Comparison of ENCODE assay signal across 21 mouse cellular contexts in genomic region chr3:51000938-51001337, GRCm38 (mm10).
"Had no signal": no experiment of that assay in that cellular context is flagged by ENCODE, and none has a peak within 500 bp of the region (broad histone marks: within the 10 kb centered on the region; RNA-seq: fewer than 3 reads in every experiment).

No protein-coding gene starts in this region.

- H3K9me3 ChIP-seq: limb, embryonic 12.5 days; limb, embryonic 15.5 days; midbrain, embryonic 12.5 days; midbrain, embryonic 15.5 days; neural tube, embryonic 12.5 days; neural tube, embryonic 15.5 days; stomach, embryonic 15.5 days had no signal

- H3K4me3 ChIP-seq: limb, embryonic 12.5 days; limb, embryonic 15.5 days; midbrain, embryonic 12.5 days; midbrain, embryonic 15.5 days; neural tube, embryonic 12.5 days; neural tube, embryonic 15.5 days; stomach, embryonic 15.5 days had no signal

- H3K27ac ChIP-seq: limb, embryonic 12.5 days; limb, embryonic 15.5 days; liver, embryonic 14.5 days; macrophage; midbrain, embryonic 12.5 days; midbrain, embryonic 15.5 days; neural tube, embryonic 12.5 days; neural tube, embryonic 15.5 days; stomach, embryonic 15.5 days had no signal

- H3K4me2 ChIP-seq: limb, embryonic 12.5 days; limb, embryonic 15.5 days; liver, embryonic 11.5 days; midbrain, embryonic 12.5 days; midbrain, embryonic 15.5 days; neural tube, embryonic 12.5 days; neural tube, embryonic 15.5 days; stomach, embryonic 15.5 days had no signal

- H3K36me3 ChIP-seq: limb, embryonic 12.5 days; limb, embryonic 15.5 days; midbrain, embryonic 12.5 days; midbrain, embryonic 15.5 days; neural tube, embryonic 12.5 days; neural tube, embryonic 15.5 days; stomach, embryonic 15.5 days had no signal

- DNase-seq: kidney, adult 18-20 months; kidney, adult 9 months; kidney, postnatal 14 days; kidney, postnatal 4 days; left cerebral cortex, postnatal 4 days; liver, postnatal 0 days; lung, postnatal 14 days; right cerebral cortex, adult 18-20 months; right cerebral cortex, postnatal 25 days; spleen, adult 18-20 months; thymus, postnatal 25 days had no signal

- H3K4me1 ChIP-seq: limb, embryonic 12.5 days; stomach, embryonic 15.5 days had no signal

- H3K9ac ChIP-seq: limb, embryonic 12.5 days; limb, embryonic 15.5 days; liver, embryonic 14.5 days; liver, postnatal 0 days; midbrain, embryonic 12.5 days; midbrain, embryonic 15.5 days; neural tube, embryonic 12.5 days; neural tube, embryonic 15.5 days; stomach, embryonic 15.5 days had no signal

- H3K27me3 ChIP-seq: limb, embryonic 12.5 days; limb, embryonic 15.5 days; midbrain, embryonic 12.5 days; midbrain, embryonic 15.5 days; neural tube, embryonic 12.5 days; neural tube, embryonic 15.5 days; stomach, embryonic 15.5 days had no signal

- ATAC-seq: liver, postnatal 0 days; midbrain, embryonic 15.5 days had no signal
